Mouse (Mus musculus) telencephalon, adult 2 months (tissue): ENCODE measurements around the gene Nudc.
"Not testable (repeated sequence)": the region's sequence is repeated elsewhere in the genome, so short reads cannot be mapped to it uniquely, and the experiment has no call there.

Source experiments
- DNase-seq: peaks from one replicate; pipeline ENCODE4 v3.0.0-alpha.2; 2011; ENCODE audit warnings: low read depth, low spot score

Gene Nudc

GRCm38 (mm10) chr4:133536652-133537051 is 9.1 kb downstream of the Nudc start:
- no peak for DNase-seq

DNA sequence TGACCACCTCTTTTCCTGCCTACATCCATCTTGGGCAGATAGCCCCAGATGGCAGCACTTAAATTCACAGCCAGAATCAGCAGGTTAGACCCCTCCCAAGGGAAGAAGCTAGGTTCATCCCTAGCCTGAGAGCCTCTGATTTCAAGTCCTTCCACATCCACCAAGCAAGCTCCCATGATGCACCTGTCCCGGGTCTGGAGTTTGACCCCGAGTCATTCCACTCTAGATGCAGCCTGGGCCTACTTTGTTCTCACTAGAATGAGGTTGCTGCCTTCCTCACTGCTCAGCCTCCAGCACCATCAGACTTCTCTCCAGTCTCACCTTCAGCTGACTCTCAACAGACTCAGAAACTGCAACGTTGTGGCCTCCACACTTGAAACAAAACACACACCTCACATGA is 9.7 kb downstream of the Nudc start:
- no peak for DNase-seq

GRCm38 (mm10) chr4:133532777-133533176 is 13.0 kb downstream of the Nudc start:
- DNase-seq: no peak

DNA sequence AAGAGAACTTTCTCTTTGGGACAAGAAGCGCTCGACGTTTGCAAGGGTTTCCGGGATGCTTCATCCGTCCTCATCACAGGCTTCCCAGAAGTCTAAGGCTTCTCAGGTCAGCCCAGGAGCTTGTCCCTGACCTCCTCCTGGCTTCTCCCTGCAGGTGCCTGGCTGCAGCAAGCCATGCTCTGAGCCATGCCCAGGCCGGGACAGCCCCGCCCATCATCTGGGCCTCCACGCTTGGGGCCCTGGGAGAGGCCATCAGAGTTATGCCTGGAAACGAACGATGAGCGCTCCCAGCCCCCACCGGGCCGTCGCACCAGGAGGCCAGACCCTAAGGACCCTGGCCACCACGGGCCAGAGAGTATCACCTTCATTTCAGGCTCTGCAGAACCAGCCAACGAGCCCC is 18.0 kb downstream of the Nudc start:
- DNase-seq: no peak

DNA sequence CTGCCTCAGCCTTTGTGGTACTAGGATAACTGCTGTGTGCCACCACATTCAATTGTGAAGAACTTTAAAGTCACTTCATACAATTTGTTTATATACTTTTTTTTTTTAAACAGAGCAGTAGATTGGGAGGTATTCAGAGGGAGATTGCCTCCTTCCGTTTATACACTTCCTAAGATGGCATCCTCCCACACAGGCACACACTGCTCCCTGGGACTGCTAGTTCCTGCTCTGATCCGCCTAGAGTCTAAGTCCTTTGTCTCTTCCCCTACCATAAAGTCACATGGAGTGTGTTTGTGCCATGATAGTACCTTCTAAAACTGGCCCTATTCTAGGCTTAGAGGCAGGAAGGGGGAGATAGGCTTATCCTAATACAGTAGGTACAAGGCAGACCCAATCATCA is 24.3 kb downstream of the Nudc start:
- no peak for DNase-seq

DNA sequence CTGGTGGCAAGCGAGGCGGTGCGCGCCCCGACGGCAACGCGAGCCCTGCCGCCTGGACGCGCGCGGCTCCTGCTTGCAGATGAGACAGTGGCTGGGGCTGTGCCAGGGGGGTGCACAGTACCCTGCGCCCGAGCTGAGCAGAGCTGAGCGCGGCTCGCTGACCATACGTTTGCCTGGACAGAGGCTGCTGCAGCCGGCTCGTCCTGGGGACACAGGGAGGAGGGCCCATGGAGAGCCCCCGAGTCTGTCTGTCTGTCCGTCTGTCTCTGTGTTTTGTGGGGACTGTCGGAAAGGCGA is 26.5 kb downstream of the Nudc start:
- DNase-seq: no peak

- DNase-seq: no peak
Measured at GRCm38 (mm10) chr4:133518601-133519368, 27.0 kb downstream of the Nudc start, which contains the start of gene Kdf1. Gene Kdf1, plus strand, starts transcription at chr4:133518963.

DNA sequence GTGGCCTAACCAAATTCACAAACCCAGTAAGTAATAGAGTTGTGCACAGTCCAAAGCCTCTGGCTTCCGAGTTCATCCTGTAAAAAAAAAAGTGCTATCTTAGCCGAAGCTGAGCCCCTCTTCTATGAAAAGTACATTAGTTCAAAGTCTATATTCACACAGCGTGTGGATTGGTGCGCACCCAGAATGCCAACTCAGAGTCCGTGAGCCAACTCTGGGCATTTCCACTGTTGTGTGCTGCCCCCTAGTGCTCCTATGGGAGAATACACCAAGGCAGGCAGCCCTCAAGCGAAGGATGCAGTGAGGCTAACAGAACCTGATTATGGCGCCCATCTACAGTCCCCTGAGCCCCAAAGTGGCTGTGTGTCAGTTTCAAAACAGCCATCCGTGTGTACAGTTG is 32.8 kb downstream of the Nudc start:
- DNase-seq: no peak

DNA sequence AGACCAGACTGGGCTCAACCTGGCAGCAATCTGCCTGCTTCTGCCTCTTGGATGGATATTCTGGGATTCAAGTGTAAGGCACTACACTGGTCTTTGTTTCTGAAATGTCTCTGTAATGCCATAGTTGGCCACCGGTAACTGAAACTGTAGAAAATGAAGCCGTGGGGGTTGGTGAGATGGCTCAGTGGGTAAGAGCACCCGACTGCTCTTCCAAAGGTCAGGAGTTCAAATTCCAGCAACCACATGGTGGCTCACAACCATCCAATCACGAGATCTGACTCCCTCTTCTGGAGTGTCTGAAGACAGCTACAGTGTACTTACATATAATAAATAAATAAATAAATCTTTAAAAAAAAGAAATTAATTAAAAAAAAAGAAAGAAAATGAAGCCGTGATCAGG is 33.3 kb downstream of the Nudc start:
- DNase-seq: not testable (repeated sequence)

GRCm38 (mm10) chr4:133511050-133511449 is 34.7 kb downstream of the Nudc start:
- no peak for DNase-seq

GRCm38 (mm10) chr4:133508990-133509389 is 36.8 kb downstream of the Nudc start:
- no peak for DNase-seq

DNA sequence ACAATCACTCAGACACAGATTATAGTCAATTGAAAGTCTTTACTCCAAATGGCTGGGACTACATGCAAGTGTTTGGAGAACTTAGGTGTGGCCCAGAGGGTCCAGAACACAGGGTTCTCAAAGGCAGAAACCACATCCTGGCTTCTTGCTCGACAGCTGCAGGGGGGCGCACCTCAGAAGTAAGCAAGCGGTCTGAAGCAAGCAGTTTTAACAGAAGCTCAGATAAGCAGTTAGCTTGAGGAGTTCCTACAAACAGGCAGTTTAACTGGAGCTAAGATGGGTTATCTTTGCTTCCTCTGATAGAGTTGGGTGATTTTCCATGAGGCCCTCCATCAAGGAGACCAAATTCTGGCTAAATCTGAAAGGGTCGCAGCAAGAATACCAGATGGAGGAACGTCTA is 39.2 kb downstream of the Nudc start:
- no peak for DNase-seq

DNA sequence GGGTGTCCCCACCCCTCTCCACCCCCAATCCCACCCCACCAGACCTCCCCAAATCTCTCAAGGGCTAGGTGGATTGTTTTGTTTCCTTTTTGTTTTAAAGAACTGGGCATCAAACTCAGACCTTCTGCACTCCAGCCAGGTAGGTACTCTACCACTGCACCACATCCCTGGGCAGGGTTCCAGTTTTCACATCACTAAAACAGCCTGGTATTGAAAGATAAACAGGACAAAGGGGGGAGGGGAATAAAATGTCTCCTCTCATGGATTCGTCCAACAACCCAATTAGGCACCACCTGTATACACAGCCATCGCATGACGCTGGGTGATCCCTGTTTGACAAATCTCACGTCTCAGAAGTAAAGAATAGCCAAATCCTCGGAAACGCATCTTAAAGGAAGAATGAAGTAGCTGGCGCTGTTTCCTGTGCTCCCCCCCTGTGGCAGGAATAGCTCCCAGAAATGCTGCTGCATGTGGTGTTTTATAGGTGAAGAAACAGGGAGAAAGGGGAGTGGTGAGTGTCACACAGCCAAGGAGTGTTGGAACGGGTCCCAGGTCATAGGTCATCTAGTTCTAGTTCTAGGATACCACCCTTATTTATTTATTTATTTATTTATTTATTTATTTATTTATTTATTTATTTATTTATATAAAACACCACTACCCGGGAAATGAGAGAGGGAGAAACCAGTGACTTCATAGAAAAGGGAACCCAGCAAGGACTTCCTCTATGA is 40.9 kb downstream of the Nudc start:
- no peak for DNase-seq

DNA sequence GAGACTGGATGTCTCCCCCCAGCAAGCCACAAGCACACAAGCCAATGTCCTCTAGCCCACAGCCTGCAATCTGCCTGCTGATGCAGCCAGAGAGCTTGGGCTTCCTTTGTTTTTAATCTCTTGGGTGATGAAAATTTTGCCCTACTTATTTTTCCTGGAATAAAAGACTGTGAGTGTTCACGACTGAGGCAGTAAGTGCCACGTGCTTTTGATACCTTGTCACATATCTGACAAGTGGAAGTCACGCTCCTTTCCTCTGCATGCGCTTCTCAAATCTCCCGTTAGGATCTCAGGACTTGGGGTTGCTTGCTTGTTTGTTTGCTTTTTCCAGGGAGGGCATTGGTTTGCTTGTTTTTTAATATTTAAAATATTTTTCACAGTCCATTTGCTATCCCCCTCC is 41.5 kb downstream of the Nudc start:
- DNase-seq: no peak

- DNase-seq: no peak
Measured at GRCm38 (mm10) chr4:133501514-133501913, 44.3 kb downstream of the Nudc start.

GRCm38 (mm10) chr4:133498160-133498724 is 47.6 kb downstream of the Nudc start, which contains the start of gene Trnp1:
Gene Trnp1, minus strand, starts transcription at chr4:133498550.
- peak; percentile 90 for DNase-seq

GRCm38 (mm10) chr4:133497461-133498159 is 48.2 kb downstream of the Nudc start:
- no peak for DNase-seq

GRCm38 (mm10) chr4:133496738-133497445 is 48.9 kb downstream of the Nudc start:
- no peak for DNase-seq

DNA sequence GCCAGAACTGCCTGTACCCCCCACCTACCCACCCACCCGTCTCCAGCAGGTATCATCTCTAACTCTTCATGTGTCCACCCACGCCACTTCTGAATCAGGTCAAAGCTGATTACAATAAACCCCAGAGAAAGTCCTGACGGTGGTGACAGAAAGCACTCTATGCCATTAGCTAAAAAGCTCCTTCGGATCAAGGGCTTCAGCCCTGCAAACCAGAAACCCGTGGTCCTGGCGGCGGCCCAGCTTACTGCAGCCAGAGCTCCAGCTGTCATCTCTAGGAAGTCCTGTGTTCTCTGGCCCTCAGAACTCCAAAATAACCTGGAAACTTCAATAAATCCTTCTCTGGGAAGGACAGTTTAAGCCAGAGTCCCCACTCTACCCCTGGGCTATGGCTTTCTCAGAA is 50.1 kb downstream of the Nudc start:
- no peak for DNase-seq

GRCm38 (mm10) chr4:133494867-133495266 is 50.9 kb downstream of the Nudc start:
- no peak for DNase-seq

DNA sequence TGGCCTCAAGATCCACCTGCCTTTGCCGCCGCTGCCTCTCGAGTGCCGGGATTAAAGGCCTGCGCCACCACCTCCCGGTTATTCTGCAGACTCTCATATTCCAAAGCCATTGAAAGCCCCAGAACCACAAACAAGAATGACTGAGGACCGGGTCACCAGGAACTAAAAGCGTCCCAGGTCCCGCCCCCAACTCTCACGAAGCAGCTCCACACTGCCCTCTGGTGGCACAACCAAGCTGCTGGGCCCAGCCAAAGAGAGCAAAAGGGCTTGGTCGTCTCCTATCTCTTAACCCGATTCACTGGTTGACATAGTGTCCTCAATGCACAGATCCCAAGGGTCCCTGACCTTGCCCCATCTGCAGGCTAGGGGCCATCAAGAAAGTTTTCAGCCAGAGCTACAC is 51.4 kb downstream of the Nudc start:
- DNase-seq: no peak

DNA sequence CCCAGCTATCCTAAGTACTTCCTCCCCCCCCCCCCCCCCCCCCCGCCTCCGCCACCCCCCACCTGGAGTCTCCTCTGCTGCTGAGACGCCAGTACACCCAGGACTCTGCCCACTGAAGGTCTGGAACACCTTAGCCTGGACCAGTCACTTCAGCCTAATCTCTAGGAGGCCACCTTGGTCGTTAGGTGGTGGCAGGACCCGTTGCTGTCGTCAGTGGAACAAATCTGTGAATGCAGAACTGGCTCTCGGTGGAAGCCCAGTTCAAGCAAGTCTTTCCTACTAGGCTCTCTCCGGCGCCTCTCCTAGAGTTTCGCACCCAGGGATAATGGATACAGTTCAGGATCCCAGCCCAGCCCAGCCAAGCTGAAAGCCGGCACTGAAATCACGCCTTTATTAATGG is 51.9 kb downstream of the Nudc start:
- no peak for DNase-seq
